Mouse (Mus musculus) embryonic facial prominence, embryonic 10.5 days (tissue): ENCODE results near the gene Syt13. TPM values are rescaled to one million over a fixed set of nuclear protein-coding genes. Genes with fewer than 3 reads are reported as not detected.

Experiments used
- DNase-seq: peaks from one replicate; pipeline ENCODE4 v3.0.0-alpha.2; 2017; ENCODE audit warnings: low spot score
- H3K27ac ChIP-seq: fragments of 300-500 bp; sonication (generic); replicated peaks from 2 replicates; pipeline ENCODE4 v1.5.1; 2016; ENCODE audit warnings: mild to moderate bottlenecking
- H3K27me3 ChIP-seq: fragments of 300-500 bp; sonication (generic); replicated peaks from 2 replicates; pipeline ENCODE4 v1.6.1; 2016; ENCODE audit warnings: low read depth, mild to moderate bottlenecking; ENCODE audit not compliant: poor library complexity, severe bottlenecking
- H3K36me3 ChIP-seq: fragments of 300-500 bp; sonication (generic); replicated peaks from 2 replicates; pipeline ENCODE4 v1.6.1; 2016; ENCODE audit warnings: mild to moderate bottlenecking, moderate library complexity
- H3K4me1 ChIP-seq: fragments of 300-500 bp; sonication (generic); 2 replicates; pipeline ENCODE4 v1.6.1; 2016
- H3K4me3 ChIP-seq: fragments of 300-500 bp; sonication (generic); 2 replicates; pipeline ENCODE4 v1.5.1; 2016; ENCODE audit warnings: mild to moderate bottlenecking, moderate library complexity
- H3K9me3 ChIP-seq: fragments of 300-500 bp; sonication (generic); 2 replicates; pipeline ENCODE4 v1.6.1; 2016; ENCODE audit warnings: mild to moderate bottlenecking
- WGBS: fragments of 180-500 bp; shearing (Covaris S2); methylation state at CpG from one replicate; pipeline ENCODE4 v1.1.7; 2016; 5-methylcytosine and 5-hydroxymethylcytosine counted together
- polyA plus RNA-seq: library from polyadenylated mRNA; unstranded; fragments of >200 nt; fragmentation: Nextera tagmentation; extraction: Ambion mirVana; gene quantifications from 2 replicates; pipeline ENCODE4 v1.2.1, GENCODE M21; 2016

The Syt13 gene
- polyA plus RNA-seq, 1 experiment from 2014 or later = 10.2 TPM

DNA sequence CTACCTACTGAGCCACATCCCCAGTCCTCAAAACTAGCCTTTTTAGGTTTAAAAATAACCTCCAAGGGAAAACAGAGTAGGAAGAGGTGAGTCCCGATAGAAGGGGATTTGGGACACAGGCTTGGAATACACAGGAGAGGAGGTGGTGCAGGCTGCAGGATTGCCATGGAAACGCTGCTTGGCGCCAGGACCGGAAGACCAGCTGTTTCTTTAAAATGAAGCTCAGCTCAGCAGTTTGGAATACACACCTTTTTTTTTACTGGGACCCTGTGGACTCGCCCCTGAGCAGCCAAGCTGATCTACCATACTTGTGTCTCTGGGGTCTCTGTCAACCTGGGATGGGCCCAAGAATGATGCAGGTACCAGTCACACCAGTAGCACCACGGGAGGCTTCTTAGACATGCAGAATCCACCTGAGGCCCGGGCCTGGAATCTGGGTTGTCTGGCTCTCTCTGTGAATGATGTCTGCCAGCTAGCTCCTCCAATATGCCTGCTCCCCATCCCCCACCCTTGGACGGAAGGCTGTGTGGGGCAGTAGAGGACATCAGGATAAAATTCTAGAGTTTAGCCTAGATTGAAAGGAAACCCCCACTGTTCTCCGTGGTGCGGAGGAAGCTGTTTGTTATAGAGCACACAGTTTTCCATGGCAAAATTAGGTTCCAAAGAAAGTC, 19.5 kb downstream of the Syt13 start:
- Histone ChIP-seq H3K4me1 (peaks cover 31% of the 10 kb centered on the region), H3K9me3 (no peaks in the 10 kb centered on the region), H3K36me3 (no peaks in the 10 kb centered on the region), H3K4me3 (no peak overlapping the region), H3K27ac (0 out of 2 replicates have a peak overlapping the region, but pooled peaks have one; percentile 54), H3K27me3 (no peaks in the 10 kb centered on the region)
- peak; percentile 44 for DNase-seq
- WGBS = 24% methylated on average over 10 of the region's 10 CpGs

DNA sequence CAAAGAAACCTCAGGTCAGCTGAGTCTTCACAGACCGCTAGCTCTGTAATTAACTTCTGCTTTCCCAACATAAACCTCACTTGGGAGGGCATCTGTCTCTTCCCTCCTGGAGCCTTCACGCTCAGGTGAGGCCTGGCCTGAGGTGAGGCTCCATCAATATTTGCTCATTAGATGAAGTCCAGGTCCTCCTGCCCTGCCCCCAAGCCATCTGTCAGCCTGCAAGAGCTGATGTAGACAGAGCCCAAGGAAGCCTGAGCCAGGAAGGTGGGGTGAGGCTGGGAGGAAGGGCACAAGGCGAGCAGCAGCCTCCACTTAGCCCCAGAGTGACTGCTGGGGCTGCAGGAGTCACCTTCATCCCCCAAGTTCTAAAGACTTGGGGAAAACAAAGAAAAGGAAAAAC, 20.6 kb downstream of the Syt13 start:
- Histone ChIP-seq H3K4me3 (no peak overlapping the region), H3K4me1 (peaks cover 31% of the 10 kb centered on the region), H3K36me3 (no peaks in the 10 kb centered on the region), H3K27ac (0 out of 2 replicates have a peak overlapping the region, but pooled peaks have one; percentile 25), H3K9me3 (no peaks in the 10 kb centered on the region), H3K27me3 (no peaks in the 10 kb centered on the region)
- 54% methylated on average over 3 of the region's 3 CpGs for WGBS
- DNase-seq = no peak

DNA sequence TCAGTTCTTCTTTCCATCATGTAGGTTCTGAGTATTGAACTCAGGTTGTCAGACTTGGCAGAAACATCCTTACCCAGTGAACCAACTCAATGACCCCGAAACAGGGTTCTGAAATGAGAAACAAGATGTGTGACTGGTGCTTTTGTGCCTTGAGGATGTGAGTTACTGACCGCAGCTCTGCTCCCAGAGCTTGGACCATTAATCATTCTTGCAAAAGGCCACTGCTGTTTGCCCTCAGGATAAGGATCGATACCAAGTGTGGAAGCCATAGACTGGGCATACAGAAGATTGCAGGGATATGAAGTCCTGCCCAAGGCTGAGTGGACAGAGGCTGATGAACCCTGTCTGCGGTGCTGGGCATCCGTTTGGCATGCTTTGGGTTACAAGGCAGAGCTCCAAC, 23.2 kb downstream of the Syt13 start:
- DNase-seq = no peak
- WGBS = 90% methylated on average over 5 of the region's 5 CpGs
- Histone ChIP-seq H3K36me3 (no peaks in the 10 kb centered on the region), H3K9me3 (no peaks in the 10 kb centered on the region), H3K4me1 (peaks cover 31% of the 10 kb centered on the region), H3K27me3 (no peaks in the 10 kb centered on the region), H3K4me3 (no peak overlapping the region), H3K27ac (no peak overlapping the region)

DNA sequence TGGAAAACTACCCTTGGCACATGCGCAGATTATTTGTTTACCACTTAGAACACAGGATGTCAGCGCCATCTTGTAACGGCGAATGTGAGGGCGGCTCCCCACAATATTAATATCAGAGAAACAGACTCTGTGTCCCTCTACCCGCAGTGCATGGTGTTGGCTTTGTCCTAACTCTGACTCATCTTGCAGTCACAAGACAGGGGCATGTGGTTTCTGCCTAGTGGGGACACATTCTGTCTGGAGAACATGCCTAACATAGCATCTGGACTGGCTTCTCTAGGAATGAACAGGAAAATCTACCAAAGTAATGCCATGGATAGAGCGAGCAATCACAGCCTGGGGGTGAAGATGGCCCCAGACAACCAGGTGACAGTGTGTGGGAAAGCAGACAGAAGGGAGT, 23.9 kb downstream of the Syt13 start:
- WGBS = 94% methylated on average over 7 of the region's 7 CpGs
- Histone ChIP-seq H3K4me3 (no peak overlapping the region), H3K4me1 (peaks cover 28% of the 10 kb centered on the region), H3K36me3 (no peaks in the 10 kb centered on the region), H3K27me3 (no peaks in the 10 kb centered on the region), H3K27ac (no peak overlapping the region), H3K9me3 (no peaks in the 10 kb centered on the region)
- no peak for DNase-seq

DNA sequence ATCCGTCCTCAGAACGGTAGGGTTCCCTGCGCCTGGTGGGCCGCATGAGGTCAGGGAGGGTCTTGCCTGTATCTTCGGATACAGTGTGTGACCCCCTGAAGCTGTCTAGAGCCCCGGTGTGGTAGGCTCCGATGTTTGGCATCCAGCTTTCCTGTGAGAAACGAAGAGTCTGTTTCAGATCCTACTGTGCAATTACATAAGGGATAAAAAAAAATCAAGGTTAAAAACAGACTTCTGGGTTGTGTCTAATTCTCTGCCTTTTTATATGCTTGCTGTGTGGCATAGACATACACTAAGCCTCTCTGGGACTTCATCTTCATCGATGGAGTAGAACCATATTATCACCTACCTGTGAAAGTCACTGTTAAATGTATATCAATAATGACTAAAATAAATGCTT, 26.1 kb downstream of the Syt13 start:
- Histone ChIP-seq H3K4me3 (no peak overlapping the region), H3K27ac (0 out of 2 replicates have a peak overlapping the region, but pooled peaks have one; percentile 8), H3K27me3 (peaks cover 5% of the 10 kb centered on the region; the same call in 1 of the 2 replicates), H3K36me3 (no peaks in the 10 kb centered on the region), H3K4me1 (peaks cover 13% of the 10 kb centered on the region), H3K9me3 (no peaks in the 10 kb centered on the region)
- 88% methylated on average over 9 of the region's 9 CpGs for WGBS
- DNase-seq = no peak

DNA sequence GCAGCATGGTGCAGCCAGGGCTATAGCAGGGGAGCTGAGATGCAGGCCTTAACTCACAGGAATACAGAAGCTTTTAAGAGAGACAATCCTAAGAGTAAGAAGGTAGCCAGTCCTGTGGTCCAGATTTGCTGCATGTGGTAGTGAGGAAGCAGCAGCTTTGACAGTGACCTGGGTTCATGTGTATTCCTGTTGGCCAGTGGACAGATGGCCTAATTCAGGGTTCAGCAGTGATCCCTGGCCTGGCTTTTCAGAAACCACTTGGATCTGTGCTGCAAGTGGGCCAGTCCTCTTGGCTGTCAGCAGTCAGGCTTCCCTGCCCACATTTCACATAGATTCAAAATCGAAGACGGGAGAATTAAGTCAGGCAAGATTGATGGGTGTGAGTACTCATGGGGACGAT, 26.6 kb downstream of the Syt13 start:
- 75% methylated on average over 3 of the region's 3 CpGs for WGBS
- peaks cover 12% of the 10 kb centered on the region for H3K4me1 ChIP-seq
- no peak overlapping the region for H3K27ac ChIP-seq
- peaks cover 10% of the 10 kb centered on the region; the same call in 1 of the 2 replicates for H3K27me3 ChIP-seq
- H3K36me3 ChIP-seq = no peaks in the 10 kb centered on the region
- no peak for DNase-seq
- H3K4me3 ChIP-seq = no peak overlapping the region
- H3K9me3 ChIP-seq = no peaks in the 10 kb centered on the region

DNA sequence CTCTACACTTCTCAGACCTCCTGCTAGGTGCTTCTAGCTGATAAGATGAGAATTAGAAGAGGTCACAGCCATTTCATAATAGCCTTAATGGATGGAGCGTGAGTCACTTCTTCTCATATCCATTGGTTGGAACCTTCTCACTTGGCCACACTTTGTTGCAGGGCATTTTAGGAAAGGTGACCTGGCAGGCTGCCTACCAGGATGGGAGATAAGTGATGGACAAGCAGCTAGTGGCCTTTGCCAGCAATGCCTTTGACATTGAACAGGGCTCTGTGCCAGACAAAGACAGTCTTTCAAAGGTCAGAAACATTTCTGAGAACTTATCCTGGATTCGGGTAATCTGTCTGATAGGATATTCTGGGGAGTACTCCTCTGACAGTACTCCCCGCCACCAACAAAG, 28.5 kb downstream of the Syt13 start:
- no peaks in the 10 kb centered on the region for H3K36me3 ChIP-seq
- peaks cover 15% of the 10 kb centered on the region for H3K4me1 ChIP-seq
- H3K9me3 ChIP-seq = no peaks in the 10 kb centered on the region
- no peak for DNase-seq
- no peak overlapping the region for H3K27ac ChIP-seq
- H3K27me3 ChIP-seq = peaks cover 16% of the 10 kb centered on the region; the same call in 1 of the 2 replicates
- H3K4me3 ChIP-seq = no peak overlapping the region
- 90% methylated on average over 3 of the region's 3 CpGs for WGBS

DNA sequence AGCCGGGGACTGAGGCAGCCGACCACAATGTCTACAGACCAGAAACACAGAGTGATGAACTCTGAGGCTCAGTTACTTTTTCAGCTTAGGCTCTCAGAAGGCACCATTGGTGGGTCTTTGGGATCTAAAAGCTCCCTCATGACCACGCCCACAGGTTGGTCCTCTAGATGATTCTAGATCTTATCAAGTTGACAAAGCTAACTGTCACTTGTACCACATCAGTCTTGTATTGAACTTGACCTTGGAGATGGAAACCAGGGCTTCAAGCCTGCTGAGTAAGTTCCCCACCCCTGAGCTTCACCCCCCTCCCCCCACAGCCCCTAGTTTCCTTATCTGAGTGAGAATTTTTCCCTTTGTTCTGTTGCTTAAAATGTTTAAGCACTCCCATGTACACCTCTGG, 29.5 kb downstream of the Syt13 start:
- peaks cover 16% of the 10 kb centered on the region; the same call in 1 of the 2 replicates for H3K27me3 ChIP-seq
- H3K4me3 ChIP-seq = no peak overlapping the region
- H3K4me1 ChIP-seq = peaks cover 25% of the 10 kb centered on the region
- no peak for DNase-seq
- no peak overlapping the region for H3K27ac ChIP-seq
- 89% methylated on average over 3 of the region's 3 CpGs for WGBS
- H3K36me3 ChIP-seq = no peaks in the 10 kb centered on the region
- no peaks in the 10 kb centered on the region for H3K9me3 ChIP-seq

DNA sequence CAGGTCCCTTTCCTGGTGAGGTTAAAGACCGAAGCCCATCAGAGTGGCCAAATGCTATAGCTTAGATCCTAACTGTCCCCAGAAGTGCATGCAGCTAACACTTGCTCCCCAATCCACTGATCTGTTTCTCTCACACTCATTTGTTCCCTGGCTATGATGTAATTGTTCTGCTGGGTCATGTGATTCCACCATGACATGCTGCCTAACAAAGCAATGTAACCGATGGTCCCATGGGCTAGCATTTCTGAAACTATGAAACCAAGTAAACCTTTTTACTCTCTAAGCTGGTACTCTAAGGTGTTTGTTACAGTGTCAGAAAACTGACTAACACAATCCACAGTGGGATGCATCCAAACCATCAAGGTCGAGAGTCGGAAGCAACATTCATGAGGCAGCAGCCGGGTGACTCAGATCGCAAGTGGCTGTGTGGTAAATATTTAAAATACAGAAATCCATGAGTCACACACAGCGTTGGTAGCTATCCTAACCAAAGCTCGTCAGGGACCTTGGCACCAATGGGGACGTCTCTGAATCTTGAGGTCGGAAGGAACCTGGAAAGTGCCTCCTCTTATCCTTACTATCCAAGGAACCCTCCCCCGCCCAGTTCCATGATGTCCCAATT, 30.3 kb downstream of the Syt13 start:
- DNase-seq = no peak
- H3K4me1 ChIP-seq = peaks cover 32% of the 10 kb centered on the region
- no peak overlapping the region for H3K27ac ChIP-seq
- 96% methylated on average over 11 of the region's 11 CpGs for WGBS
- H3K4me3 ChIP-seq = no peak overlapping the region
- no peaks in the 10 kb centered on the region for H3K9me3 ChIP-seq
- peaks cover 16% of the 10 kb centered on the region; the same call in 1 of the 2 replicates for H3K27me3 ChIP-seq
- no peaks in the 10 kb centered on the region for H3K36me3 ChIP-seq

DNA sequence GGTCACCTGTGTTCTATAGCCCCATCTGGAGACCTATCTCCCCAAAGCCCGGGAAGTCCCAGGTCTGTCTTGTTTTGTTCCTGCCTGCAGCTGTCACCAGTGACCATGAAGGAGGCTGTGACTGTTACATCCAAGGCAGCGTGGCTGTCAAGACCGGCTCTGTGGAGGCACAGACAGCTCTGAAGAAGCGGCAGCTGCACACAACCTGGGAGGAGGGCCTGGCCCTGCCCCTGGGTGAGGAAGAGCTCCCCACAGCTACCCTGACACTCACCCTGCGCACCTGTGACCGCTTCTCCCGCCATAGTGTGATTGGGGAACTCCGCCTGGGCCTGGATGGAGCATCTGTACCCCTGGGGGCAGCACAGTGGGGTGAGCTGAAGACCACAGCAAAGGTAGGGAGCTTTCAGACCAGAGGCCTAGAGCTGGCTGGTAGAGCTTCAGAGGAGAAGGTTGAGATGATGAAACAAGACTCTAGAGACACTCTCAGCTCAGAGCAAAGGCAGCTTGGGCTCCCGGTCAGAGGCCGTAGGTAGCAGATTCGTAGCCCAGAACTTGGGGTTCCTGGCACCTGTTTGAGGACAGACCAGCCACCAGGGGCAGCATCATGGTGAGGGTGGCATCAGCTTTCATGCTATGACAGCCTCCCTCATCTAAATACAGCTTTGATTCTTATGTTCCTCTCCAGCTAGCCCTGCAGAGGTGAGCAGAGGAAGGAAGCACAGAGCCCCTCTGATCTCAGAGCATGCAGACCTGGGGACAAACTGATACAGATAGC, 31.1 kb downstream of the Syt13 start:
- Histone ChIP-seq H3K27me3 (peaks cover 16% of the 10 kb centered on the region; the same call in 1 of the 2 replicates), H3K36me3 (no peaks in the 10 kb centered on the region), H3K4me1 (peaks cover 33% of the 10 kb centered on the region), H3K27ac (no peak overlapping the region), H3K4me3 (no peak overlapping the region), H3K9me3 (no peaks in the 10 kb centered on the region)
- DNase-seq = no peak
- 87% methylated on average over 11 of the region's 11 CpGs for WGBS

DNA sequence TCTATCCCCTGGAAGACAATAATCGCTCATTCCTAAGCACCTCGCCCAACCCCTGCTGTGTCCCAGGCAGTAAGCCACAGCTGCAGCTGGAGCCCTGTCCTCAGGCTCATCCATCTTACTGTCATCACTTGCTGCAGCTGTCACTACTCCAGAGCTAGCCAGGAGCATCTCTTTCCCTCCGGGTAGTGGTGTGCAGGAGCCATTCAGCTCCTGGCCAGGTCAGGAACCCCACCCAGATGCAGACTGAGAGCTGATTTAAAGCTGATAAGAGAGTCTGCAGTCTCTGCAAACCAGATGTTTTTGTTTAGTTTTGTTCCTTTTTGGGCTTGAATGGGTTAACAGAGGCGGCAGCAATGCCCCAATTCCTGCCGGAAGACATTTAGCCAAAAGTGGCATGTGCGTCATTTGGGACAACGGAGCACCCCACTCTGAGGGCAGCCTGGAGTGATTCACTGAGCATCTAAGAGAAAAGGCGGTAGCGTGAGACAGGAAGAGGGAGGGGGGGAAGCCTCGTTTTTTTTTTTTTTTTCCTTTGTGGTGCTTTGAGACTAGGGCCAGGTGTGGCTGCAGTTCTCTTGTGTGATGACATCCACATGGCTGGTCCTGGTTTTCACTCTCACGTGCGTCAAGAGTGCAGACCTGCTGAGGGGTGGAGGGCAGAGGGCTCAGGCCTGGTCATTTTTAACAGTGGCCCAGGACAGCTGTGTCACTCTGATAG, 33.2 kb downstream of the Syt13 start:
- Histone ChIP-seq H3K27ac (peak overlapping the region; percentile 32; the same call in 1 of the 2 replicates), H3K4me1 (peaks cover 35% of the 10 kb centered on the region), H3K9me3 (no peaks in the 10 kb centered on the region), H3K27me3 (peaks cover 16% of the 10 kb centered on the region; the same call in 1 of the 2 replicates), H3K36me3 (no peaks in the 10 kb centered on the region), H3K4me3 (peak overlapping the region; percentile 25; the same call in 1 of the 2 replicates)
- WGBS = 5% methylated on average over 12 of the region's 12 CpGs
- peak; percentile 36 for DNase-seq

DNA sequence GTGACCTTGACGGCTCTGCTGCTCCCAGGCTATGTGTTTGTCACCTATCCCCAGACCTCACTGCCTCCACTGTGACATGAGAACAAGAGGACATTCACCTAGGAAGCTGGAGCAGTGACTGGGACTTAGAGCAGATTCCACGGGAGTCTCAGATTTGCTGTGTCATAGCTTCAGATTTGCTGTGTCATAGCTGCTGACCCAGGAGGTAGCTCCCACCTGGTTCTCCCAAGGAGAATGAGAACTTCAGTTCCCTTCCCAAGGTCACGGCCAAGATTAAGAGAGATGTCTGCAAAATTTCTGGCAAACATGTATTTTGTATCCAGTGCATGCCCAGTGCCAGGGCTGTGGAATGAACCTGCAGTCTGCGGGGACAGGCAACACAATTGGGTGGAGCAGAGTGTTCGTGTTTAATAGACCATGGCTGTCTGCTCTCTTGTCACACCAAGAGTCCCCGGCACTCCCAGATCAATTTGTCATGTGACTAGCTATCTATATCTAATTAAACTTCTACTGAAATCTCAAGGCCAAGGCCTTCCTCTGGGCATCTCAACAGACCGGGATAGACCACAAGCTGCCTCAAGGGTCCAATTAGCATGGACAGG, 33.9 kb downstream of the Syt13 start:
- H3K36me3 ChIP-seq = no peaks in the 10 kb centered on the region
- peaks cover 16% of the 10 kb centered on the region; the same call in 1 of the 2 replicates for H3K27me3 ChIP-seq
- no peak for DNase-seq
- peak overlapping the region; percentile 25; the same call in 1 of the 2 replicates for H3K4me3 ChIP-seq
- H3K27ac ChIP-seq = peak overlapping the region; percentile 32; the same call in 1 of the 2 replicates
- WGBS = 53% methylated on average over 7 of the region's 7 CpGs
- peaks cover 35% of the 10 kb centered on the region for H3K4me1 ChIP-seq
- H3K9me3 ChIP-seq = no peaks in the 10 kb centered on the region
